Mouse (Mus musculus): ENCODE measurements around the gene Cap2. TPM values are rescaled to one million over a fixed set of nuclear protein-coding genes. Genes with fewer than 3 reads are reported as not detected.

Cap2 gene
- polyA plus RNA-seq, 1 experiment from 2014 or later = 8.5 TPM

- no peak for ATAC-seq (ENCODE audit: insufficient number of reproducible peaks, insufficient read depth, low FRiP score, low read depth)
- Histone ChIP-seq H3K27ac (ENCODE audit: low read length) (no peak overlapping the region), H3K4me1 (ENCODE audit: control insufficient read depth, insufficient read depth, low read length) (peaks cover 2% of the 10 kb centered on the region; the same call in 1 of the 2 replicates), H3K4me3 (ENCODE audit: low read depth, low read length) (no peak overlapping the region), H3K4me2 (replicated peaks; ENCODE audit: low read depth, low read length) (no peak overlapping the region), H3K9me3 (ENCODE audit: control insufficient read depth, low read depth, low read length) (no peaks in the 10 kb centered on the region), H3K36me3 (ENCODE audit: control insufficient read depth, insufficient read depth, low read length) (no peaks in the 10 kb centered on the region), H3K27me3 (ENCODE audit: control insufficient read depth, insufficient read depth, low read length) (no peaks in the 10 kb centered on the region), H3K9ac (replicated peaks; ENCODE audit: low read depth, low read length) (no peak overlapping the region)
- WGBS = 77% methylated on average over 10 of the region's 10 CpGs
Measured at GRCm38 (mm10) chr13:46529037-46529436, 27.4 kb downstream of the Cap2 start.

GRCm38 (mm10) chr13:46530546-46530945, 28.9 kb downstream of the Cap2 start:
- Histone ChIP-seq H3K9me3 (ENCODE audit: control insufficient read depth, low read depth, low read length) (no peaks in the 10 kb centered on the region), H3K36me3 (ENCODE audit: control insufficient read depth, insufficient read depth, low read length) (no peaks in the 10 kb centered on the region), H3K4me2 (replicated peaks; ENCODE audit: low read depth, low read length) (no peak overlapping the region), H3K4me1 (ENCODE audit: control insufficient read depth, insufficient read depth, low read length) (peaks cover 8% of the 10 kb centered on the region; the same call in 1 of the 2 replicates), H3K27me3 (ENCODE audit: control insufficient read depth, insufficient read depth, low read length) (no peaks in the 10 kb centered on the region), H3K27ac (ENCODE audit: low read length) (no peak overlapping the region), H3K4me3 (ENCODE audit: low read depth, low read length) (no peak overlapping the region), H3K9ac (replicated peaks; ENCODE audit: low read depth, low read length) (no peak overlapping the region)
- 72% methylated on average over 8 of the region's 8 CpGs for WGBS
- ATAC-seq (ENCODE audit: insufficient number of reproducible peaks, insufficient read depth, low FRiP score, low read depth) = no peak

- Histone ChIP-seq H3K4me3 (ENCODE audit: low read depth, low read length) (no peak overlapping the region), H3K27me3 (ENCODE audit: control insufficient read depth, insufficient read depth, low read length) (no peaks in the 10 kb centered on the region), H3K27ac (ENCODE audit: low read length) (no peak overlapping the region), H3K9ac (replicated peaks; ENCODE audit: low read depth, low read length) (no peak overlapping the region), H3K4me2 (replicated peaks; ENCODE audit: low read depth, low read length) (no peak overlapping the region), H3K36me3 (ENCODE audit: control insufficient read depth, insufficient read depth, low read length) (no peaks in the 10 kb centered on the region), H3K4me1 (ENCODE audit: control insufficient read depth, insufficient read depth, low read length) (peaks cover 8% of the 10 kb centered on the region; the same call in 1 of the 2 replicates), H3K9me3 (ENCODE audit: control insufficient read depth, low read depth, low read length) (no peaks in the 10 kb centered on the region)
- WGBS = 90% methylated on average over 3 of the region's 3 CpGs
- no peak for ATAC-seq (ENCODE audit: insufficient number of reproducible peaks, insufficient read depth, low FRiP score, low read depth)
Measured at GRCm38 (mm10) chr13:46531676-46532075, 30.0 kb downstream of the Cap2 start.

- H3K9me3 ChIP-seq (ENCODE audit: control insufficient read depth, low read depth, low read length) = no peaks in the 10 kb centered on the region
- no peaks in the 10 kb centered on the region for H3K36me3 ChIP-seq (ENCODE audit: control insufficient read depth, insufficient read depth, low read length)
- H3K4me3 ChIP-seq (ENCODE audit: low read depth, low read length) = no peak overlapping the region
- H3K4me2 ChIP-seq (replicated peaks; ENCODE audit: low read depth, low read length) = no peak overlapping the region
- H3K27me3 ChIP-seq (ENCODE audit: control insufficient read depth, insufficient read depth, low read length) = no peaks in the 10 kb centered on the region
- no peak overlapping the region for H3K27ac ChIP-seq (ENCODE audit: low read length)
- WGBS = 89% methylated on average over 7 of the region's 7 CpGs
- H3K4me1 ChIP-seq (ENCODE audit: control insufficient read depth, insufficient read depth, low read length) = peaks cover 8% of the 10 kb centered on the region; the same call in 1 of the 2 replicates
- no peak overlapping the region for H3K9ac ChIP-seq (replicated peaks; ENCODE audit: low read depth, low read length)
- ATAC-seq (ENCODE audit: insufficient number of reproducible peaks, insufficient read depth, low FRiP score, low read depth) = no peak
Measured at GRCm38 (mm10) chr13:46532276-46532675, 30.6 kb downstream of the Cap2 start.

DNA sequence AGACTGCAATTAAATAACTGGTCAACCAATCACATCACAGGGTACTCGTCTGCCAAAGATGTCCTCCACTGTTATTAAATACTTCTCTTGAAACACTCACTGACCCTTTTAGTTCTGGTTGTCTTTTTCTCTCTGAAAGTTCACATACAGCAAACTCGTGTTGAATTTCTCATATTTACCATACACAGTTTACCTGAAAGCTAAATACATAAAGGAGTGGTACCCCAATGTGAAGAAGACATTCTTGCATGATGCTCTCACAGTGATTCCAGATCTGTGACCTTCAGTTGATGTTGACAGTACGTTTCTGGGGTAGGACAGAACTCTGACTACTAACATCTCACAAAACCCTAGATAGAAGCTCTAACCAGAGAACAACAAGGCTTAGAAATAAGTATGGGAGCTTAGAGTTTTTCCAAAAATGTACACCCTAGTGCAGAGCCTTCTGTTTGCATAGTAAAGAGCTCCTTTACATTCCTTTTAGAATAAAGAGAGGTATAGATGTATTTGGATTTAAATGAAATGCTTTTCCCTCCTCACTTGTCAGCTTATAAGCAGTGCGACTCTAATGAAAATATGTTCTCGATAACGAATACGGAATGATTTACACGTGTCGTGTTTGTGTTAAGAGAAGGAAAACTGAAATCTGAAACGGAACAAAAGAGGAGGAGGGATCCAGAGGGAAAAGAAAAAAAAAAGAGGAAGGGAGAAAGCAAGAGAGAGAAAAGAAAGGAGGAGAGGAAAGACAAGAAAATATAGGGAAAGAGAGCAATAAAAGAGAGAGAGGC, 31.9 kb downstream of the Cap2 start:
- Histone ChIP-seq H3K4me1 (ENCODE audit: control insufficient read depth, insufficient read depth, low read length) (peaks cover 8% of the 10 kb centered on the region; the same call in 1 of the 2 replicates), H3K36me3 (ENCODE audit: control insufficient read depth, insufficient read depth, low read length) (no peaks in the 10 kb centered on the region), H3K9me3 (ENCODE audit: control insufficient read depth, low read depth, low read length) (no peaks in the 10 kb centered on the region), H3K27me3 (ENCODE audit: control insufficient read depth, insufficient read depth, low read length) (no peaks in the 10 kb centered on the region), H3K27ac (ENCODE audit: low read length) (no peak overlapping the region), H3K9ac (replicated peaks; ENCODE audit: low read depth, low read length) (no peak overlapping the region), H3K4me2 (replicated peaks; ENCODE audit: low read depth, low read length) (peak overlapping the region; percentile 17), H3K4me3 (ENCODE audit: low read depth, low read length) (no peak overlapping the region)
- 33% methylated on average over 10 of the region's 10 CpGs for WGBS
- ATAC-seq (ENCODE audit: insufficient number of reproducible peaks, insufficient read depth, low FRiP score, low read depth) = no peak

DNA sequence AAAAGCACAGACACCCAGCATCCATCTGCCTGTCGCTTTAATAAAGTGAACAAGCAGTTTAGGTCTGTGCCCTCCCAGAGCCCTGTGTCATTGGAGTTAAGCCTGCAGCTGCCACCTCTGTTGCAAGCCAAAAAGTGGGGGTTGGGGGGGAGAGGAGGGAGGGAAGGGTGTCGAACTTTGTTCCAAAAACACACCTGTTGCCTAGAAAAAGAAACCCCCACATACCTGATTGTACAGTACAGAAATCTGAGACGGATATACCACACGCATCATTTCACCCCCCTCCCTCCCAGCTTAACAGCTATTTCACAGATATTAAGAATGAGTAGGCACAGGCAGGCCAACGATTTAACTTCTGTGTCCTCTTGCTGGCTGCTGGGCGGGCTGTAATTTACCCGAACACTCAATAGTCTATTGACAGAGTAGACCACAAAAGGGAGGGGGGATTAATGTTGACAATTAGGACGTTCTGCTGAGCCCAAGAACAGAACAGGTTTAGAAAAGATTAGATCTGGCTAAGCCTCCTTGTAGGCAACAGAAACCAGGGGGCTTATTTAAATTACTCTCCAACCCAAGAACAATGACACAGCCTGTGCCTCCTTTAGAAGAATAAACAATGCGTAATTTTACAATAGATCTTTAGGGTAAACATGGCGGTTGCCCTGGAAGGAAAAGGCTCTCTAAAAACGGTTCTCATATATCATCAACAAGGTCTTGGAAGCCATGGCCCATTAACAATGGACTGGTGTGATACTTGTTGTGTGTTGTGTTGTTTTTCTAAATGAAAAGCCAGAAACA, 32.7 kb downstream of the Cap2 start:
- Histone ChIP-seq H3K27me3 (ENCODE audit: control insufficient read depth, insufficient read depth, low read length) (no peaks in the 10 kb centered on the region), H3K4me1 (ENCODE audit: control insufficient read depth, insufficient read depth, low read length) (peaks cover 8% of the 10 kb centered on the region; the same call in 1 of the 2 replicates), H3K4me3 (ENCODE audit: low read depth, low read length) (no peak overlapping the region), H3K27ac (ENCODE audit: low read length) (no peak overlapping the region), H3K4me2 (replicated peaks; ENCODE audit: low read depth, low read length) (peak overlapping the region; percentile 17), H3K9ac (replicated peaks; ENCODE audit: low read depth, low read length) (no peak overlapping the region), H3K9me3 (ENCODE audit: control insufficient read depth, low read depth, low read length) (no peaks in the 10 kb centered on the region), H3K36me3 (ENCODE audit: control insufficient read depth, insufficient read depth, low read length) (no peaks in the 10 kb centered on the region)
- 26% methylated on average over 11 of the region's 11 CpGs for WGBS
- ATAC-seq (ENCODE audit: insufficient number of reproducible peaks, insufficient read depth, low FRiP score, low read depth) = no peak

DNA sequence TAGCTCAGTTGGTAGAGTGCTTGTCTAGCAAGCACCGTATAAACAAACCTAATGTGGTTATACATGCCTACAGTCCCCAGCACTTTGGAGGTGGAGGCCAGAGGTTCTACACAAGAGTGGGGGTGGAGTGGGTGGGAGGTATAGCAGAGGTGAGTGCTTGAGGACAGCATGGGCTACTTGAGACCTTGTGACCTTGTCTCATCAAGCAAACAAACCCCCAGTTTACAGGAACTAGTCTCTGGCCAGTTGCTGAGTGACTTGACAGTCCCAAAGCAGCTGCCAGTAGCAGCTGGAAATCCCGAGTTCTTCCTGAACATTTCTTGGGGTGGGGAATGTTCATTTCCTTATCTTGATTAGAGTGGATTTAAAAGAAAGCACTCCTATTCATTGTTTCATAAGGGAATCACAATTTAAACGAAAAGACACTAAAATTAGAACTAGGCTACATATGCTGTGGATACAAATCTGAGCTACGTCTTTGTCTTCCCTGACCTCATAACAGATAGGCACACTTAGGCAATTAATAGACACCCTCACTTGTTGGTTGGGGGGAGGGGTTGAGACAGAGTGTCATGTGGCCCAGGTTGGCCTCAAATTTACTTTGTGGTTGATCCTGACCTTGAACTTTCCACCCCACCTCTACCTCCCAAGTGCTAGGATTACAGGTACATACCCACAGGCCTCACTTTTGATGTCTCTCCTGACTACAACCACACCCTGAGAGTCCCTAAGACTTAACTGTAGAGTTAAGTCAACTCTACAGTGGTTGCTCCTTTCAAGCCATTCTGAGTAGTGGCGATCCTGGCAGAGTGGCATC, 33.5 kb downstream of the Cap2 start:
- H3K4me2 ChIP-seq (replicated peaks; ENCODE audit: low read depth, low read length) = no peak overlapping the region
- 62% methylated on average over 5 of the region's 5 CpGs for WGBS
- no peaks in the 10 kb centered on the region for H3K36me3 ChIP-seq (ENCODE audit: control insufficient read depth, insufficient read depth, low read length)
- H3K4me3 ChIP-seq (ENCODE audit: low read depth, low read length) = no peak overlapping the region
- H3K9me3 ChIP-seq (ENCODE audit: control insufficient read depth, low read depth, low read length) = no peaks in the 10 kb centered on the region
- peaks cover 8% of the 10 kb centered on the region; the same call in 1 of the 2 replicates for H3K4me1 ChIP-seq (ENCODE audit: control insufficient read depth, insufficient read depth, low read length)
- H3K9ac ChIP-seq (replicated peaks; ENCODE audit: low read depth, low read length) = no peak overlapping the region
- no peak for ATAC-seq (ENCODE audit: insufficient number of reproducible peaks, insufficient read depth, low FRiP score, low read depth)
- no peak overlapping the region for H3K27ac ChIP-seq (ENCODE audit: low read length)
- no peaks in the 10 kb centered on the region for H3K27me3 ChIP-seq (ENCODE audit: control insufficient read depth, insufficient read depth, low read length)

- WGBS = 91% methylated on average over 7 of the region's 7 CpGs
- Histone ChIP-seq H3K4me1 (ENCODE audit: control insufficient read depth, insufficient read depth, low read length) (0 out of 2 replicates have a peak, but pooled peaks cover 3% of the 10 kb centered on the region), H3K27me3 (ENCODE audit: control insufficient read depth, insufficient read depth, low read length) (no peaks in the 10 kb centered on the region), H3K36me3 (ENCODE audit: control insufficient read depth, insufficient read depth, low read length) (no peaks in the 10 kb centered on the region), H3K27ac (ENCODE audit: low read length) (no peak overlapping the region), H3K9me3 (ENCODE audit: control insufficient read depth, low read depth, low read length) (no peaks in the 10 kb centered on the region), H3K4me3 (ENCODE audit: low read depth, low read length) (no peak overlapping the region), H3K9ac (replicated peaks; ENCODE audit: low read depth, low read length) (no peak overlapping the region), H3K4me2 (replicated peaks; ENCODE audit: low read depth, low read length) (no peak overlapping the region)
- no peak for ATAC-seq (ENCODE audit: insufficient number of reproducible peaks, insufficient read depth, low FRiP score, low read depth)
Measured at GRCm38 (mm10) chr13:46539284-46539683, 37.6 kb downstream of the Cap2 start.

Measured in stomach, embryonic 14.5 days (tissue).